Mouse (Mus musculus) heart, adult 9 months (tissue): ENCODE data around the gene Pip5k1b.

ENCODE experiments used
- DNase-seq, 2 experiments: peaks; one replicate each; pipeline ENCODE4 v3.0.0; 2022; ENCODE audit warnings: low spot score in 2 of 2

Gene Pip5k1b

GRCm38 (mm10) chr19:24417659-24418004 is 138.0 kb downstream of the Pip5k1b start:
- no peak for DNase-seq

DNA sequence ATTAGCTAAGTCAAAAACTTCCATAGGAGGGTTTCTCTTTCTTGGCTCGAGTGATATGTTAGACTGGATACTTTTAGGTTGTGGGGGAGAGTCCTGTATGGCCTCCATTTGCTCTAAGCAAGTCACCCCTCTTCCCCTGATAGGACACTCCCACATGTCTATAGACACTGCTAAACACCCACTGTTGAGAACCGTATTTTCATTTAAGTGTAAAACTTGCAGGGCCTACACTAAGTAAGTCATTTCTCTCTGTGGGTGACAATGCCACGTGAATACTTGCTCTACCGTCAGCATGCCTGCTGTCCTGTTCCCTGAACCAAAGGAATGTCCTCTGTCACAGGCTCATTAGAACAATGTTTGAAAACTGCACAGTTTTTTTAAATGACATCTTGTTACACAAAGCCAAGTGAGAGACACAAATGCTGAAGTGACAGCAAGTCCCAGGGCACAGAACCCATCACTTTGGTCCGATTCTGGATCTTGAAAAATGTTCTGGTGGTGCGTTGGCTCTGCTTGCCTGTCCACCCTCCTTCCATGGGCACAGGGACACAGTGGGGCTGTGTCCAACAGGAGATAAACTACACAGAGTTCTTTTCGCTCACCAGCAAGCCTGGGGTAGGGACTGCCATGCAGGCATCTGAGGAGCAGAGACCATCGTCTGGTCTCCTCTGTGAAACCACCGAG is 138.6 kb downstream of the Pip5k1b start:
- peak in 1 of 2 experiments; percentile 7 for DNase-seq

- no peak for DNase-seq
Measured at GRCm38 (mm10) chr19:24415778-24416621, 139.7 kb downstream of the Pip5k1b start.

GRCm38 (mm10) chr19:24408863-24409564 is 146.7 kb downstream of the Pip5k1b start:
- no peak for DNase-seq

DNA sequence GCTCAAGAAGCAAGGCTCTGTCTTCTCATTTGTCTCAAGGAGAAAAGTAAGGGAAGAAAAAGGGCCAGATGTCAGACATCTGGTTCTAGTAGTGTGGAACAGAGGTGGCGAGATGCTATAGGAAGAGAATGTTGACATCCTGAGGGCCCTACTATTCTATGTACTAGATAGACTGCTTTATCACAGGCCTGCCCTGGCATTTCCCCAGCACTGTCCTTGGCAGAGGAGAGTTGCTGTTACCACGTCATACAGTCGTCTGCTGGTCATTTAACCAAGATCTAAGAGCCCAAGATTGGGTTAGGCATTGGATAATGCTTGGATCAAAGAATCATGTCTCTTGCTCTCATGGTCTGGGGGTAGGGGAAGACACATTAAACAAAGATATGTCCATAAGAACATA is 151.0 kb downstream of the Pip5k1b start:
- DNase-seq: no peak

DNA sequence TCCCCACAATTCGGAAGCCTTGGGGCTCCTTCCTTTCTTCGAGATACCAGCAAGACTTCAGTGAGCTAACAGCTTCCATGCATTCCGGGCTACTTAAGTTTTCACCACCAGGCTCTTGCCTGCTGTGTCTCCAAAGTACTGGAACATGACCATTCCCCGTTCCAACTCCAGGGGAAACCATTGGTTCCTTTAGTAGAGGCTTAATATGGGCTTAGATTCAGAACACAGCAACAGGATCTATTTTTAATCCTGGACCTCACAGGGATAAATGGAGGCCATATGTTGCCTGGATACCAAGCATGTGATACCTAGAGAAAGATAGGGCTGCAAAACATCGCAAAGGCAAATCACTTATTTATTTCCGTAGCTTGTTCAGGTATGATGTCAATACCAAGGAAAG is 152.4 kb downstream of the Pip5k1b start:
- peak; percentile 19 to 23 for DNase-seq

- DNase-seq: no peak
Measured at GRCm38 (mm10) chr19:24393920-24394319, 161.8 kb downstream of the Pip5k1b start.

- no peak for DNase-seq
Measured at GRCm38 (mm10) chr19:24391519-24392251, 164.0 kb downstream of the Pip5k1b start.

- DNase-seq: no peak
Measured at GRCm38 (mm10) chr19:24386956-24387865, 168.5 kb downstream of the Pip5k1b start.

GRCm38 (mm10) chr19:24378470-24378869 is 177.2 kb downstream of the Pip5k1b start:
- DNase-seq: no peak

DNA sequence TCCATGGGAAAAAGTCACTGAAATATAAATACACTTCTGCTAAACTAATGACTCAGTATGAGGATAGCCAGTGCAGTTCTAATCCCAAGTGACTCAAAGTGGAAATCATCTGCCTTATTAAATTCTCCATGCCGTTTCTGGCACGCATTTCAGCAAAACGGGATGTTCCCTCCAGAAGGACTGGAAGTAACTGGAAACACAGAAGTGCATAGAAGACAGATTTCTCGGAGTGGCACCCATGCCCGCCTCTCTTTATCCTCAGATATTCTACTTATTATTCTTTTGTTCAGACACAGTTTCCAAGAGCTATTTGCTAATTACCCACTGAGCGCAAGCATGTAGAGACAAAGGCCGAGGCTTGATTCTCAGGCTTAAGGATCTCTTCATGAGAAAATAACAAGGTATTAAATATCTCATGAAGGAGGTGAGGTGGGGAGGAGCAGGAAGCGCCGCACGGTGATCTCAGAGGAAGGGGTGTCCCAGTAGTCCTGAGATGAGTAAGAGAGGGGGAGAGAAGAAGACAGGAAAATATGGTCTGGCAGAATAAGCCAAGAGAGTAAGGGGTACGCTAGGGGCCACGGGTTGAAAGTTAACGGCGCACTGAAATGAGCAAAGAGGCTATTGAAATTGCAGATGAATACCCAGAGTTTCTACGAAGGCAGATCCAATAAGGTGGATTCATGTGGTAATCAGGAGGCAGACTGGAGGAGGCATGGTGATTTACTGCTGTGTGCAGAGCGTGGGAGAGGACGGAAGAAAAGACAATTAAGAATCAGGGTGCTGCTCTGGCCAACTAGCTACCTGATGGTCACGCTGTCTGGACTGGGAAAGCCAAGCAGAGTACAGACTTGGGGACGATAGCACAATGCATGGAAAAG is 183.7 kb downstream of the Pip5k1b start:
- DNase-seq: peak; percentile 12 to 27

DNA sequence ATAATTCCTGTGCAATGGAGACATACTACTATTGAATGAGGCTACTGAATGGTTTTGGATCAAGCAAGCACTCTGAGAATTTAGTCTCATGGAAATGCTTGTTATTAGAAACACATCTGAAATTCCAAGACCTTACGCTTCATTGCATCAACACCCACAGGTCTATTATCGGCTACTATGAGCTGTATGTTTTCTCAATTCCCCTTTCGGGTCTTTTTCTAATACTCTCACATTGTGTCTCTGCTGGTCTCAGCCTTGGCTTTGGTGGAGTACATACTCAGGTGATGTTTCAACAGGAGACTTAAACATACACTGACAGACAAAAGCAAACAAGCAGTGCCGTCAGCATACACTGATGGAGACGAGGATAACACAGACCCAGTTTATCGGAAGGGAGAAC is 187.3 kb downstream of the Pip5k1b start:
- no peak for DNase-seq

GRCm38 (mm10) chr19:24367722-24368121 is 187.9 kb downstream of the Pip5k1b start:
- no peak for DNase-seq

DNA sequence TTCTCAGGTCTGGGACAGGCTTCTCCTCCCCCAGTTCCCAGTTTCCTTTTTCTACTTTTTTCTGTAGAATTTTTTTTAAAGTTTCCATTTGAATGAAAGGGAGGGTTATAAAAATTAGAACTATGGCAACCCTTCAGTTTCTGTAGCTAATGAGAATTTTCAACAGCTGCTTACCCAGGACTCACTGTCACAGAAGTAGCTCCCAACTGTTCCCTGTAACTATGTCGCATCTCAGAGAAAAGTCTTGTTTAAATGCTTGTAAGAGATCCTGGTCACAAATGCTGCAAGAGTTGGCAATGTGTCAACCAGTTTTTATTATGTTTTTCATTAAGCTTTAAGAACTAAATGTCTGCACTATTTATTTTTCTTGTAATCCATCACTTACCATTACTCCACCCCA is 188.9 kb downstream of the Pip5k1b start:
- DNase-seq: no peak

- no peak for DNase-seq
Measured at GRCm38 (mm10) chr19:24362626-24363321, 192.9 kb downstream of the Pip5k1b start.

DNA sequence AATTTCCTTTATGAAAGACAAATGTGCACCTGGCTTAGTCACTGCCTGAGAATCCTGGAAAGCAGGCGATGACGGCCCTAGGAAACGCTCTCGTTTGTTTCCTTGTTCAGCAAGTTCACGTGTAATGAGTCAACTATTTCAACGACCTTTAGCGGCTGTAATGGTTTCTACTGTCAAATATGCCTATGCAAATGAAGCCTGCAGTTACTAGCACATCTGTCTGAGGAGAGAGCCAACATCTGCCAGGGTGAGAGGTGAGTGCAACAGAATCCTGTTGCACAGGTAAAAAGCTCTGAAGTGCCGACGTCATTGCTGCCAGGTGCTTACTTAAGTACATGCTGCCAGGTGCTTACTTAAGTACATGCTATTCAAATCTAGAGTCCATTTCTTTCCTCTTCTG is 196.4 kb downstream of the Pip5k1b start:
- no peak for DNase-seq

DNA sequence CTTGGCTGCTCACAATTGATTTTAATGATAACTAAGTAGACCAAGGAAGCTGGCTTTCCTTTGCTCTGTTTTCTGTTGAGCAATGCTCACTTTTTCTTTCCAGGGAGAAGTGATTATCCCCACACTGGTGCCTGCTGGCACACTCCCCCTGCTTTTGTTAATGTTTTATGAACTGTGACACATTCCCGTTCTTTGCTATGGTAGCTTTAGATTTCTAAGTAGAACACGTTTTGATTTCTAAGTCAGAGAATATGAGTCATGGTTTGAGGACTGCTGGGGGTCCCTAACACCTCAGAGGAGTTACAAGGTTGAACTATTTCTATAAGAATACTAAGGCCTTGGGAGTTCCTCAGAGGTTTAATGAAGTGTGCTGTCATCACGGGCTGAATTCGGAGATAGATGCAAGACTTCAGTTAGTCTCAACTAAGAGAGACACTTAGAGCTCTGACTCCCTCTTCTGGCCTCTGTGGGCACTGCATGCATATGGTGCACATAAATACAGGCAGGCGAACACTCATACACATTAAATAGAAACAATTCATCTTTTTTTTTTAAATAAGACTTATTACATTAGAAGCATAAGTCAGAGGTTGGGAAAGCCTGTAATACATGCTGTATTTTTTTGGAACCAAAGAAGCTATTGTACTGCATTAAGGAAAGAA is 203.2 kb downstream of the Pip5k1b start:
- no peak for DNase-seq

DNA sequence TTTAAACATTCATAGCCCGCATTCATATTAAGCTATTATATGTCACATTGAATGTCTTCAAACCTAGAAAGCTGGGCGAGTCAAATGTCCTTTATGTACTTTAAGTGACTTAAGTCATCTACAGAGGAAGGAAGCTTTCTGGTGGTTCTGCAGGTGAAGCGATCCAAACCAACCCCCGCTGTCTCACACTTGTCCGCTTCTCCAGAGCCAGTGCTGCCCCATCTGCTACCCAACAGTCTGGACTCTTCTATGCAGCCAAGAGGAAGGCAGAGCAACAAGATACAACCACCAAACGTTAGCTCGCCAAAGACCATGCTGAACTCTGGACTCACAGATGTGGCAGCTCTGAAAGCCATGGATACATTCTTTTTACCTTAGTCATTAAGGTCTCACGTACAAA is 211.2 kb downstream of the Pip5k1b start:
- no peak for DNase-seq

DNA sequence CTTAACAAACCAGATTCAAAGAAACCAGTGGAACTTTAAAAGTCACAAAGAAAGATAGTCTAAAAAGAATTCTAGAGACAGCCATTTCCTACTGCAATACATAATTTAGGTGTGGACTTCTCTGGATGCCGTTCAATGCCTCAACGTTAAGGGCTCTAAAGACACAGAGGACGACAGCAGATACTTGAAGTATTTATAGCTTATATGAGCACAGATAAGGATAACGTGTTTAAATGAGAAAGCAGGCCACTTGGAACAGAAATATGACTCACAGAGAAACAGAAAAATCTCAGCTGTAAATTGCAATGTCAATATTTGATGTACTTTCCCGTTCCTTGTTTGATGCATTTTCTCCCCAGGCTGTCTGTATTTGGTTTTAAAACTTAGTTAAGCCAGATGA is 212.9 kb downstream of the Pip5k1b start:
- no peak for DNase-seq
